Mouse (Mus musculus) hindbrain, embryonic 14.5 days (tissue): ENCODE measurements around the gene Krt7. TPM values are rescaled to one million over a fixed set of nuclear protein-coding genes. Genes with fewer than 3 reads are reported as not detected.

Experiments
- ATAC-seq: fragments of 200-750 bp; cut with Nextera tagmentation; 2 replicates; pipeline ENCODE4 v1.8.0; 2017; ENCODE audit warnings: moderate number of reproducible peaks, mild to moderate bottlenecking, moderate TSS enrichment, moderate library complexity; ENCODE audit not compliant: low FRiP score
- DNase-seq: peaks from one replicate; pipeline ENCODE4 v3.0.0-alpha.2; 2015; ENCODE audit warnings: low spot score
- H3K27ac ChIP-seq: fragments of 300-500 bp; sonication (generic); 2 replicates; pipeline ENCODE4 v1.5.1; 2014; ENCODE audit warnings: mild to moderate bottlenecking, moderate library complexity
- H3K27me3 ChIP-seq: fragments of 300-500 bp; sonication (generic); 2 replicates; pipeline ENCODE4 v1.6.1; 2014; ENCODE audit warnings: mild to moderate bottlenecking, low read length, mixed read lengths; ENCODE audit not compliant: control insufficient read depth, insufficient read depth
- H3K36me3 ChIP-seq: fragments of 300-500 bp; sonication (generic); replicated peaks from 2 replicates; pipeline ENCODE4 v1.6.1; 2014; ENCODE audit not compliant: control insufficient read depth, insufficient read depth
- H3K4me1 ChIP-seq: fragments of 300-500 bp; sonication (generic); replicated peaks from 2 replicates; pipeline ENCODE4 v1.6.1; 2014; ENCODE audit warnings: antibody characterized with exemption, low read length, mixed read lengths; ENCODE audit not compliant: control insufficient read depth, insufficient read depth
- H3K4me2 ChIP-seq: fragments of 300-500 bp; sonication (generic); replicated peaks from 2 replicates; pipeline ENCODE4 v1.6.1; 2014; ENCODE audit warnings: mild to moderate bottlenecking, moderate library complexity
- H3K4me3 ChIP-seq: fragments of 300-500 bp; sonication (generic); replicated peaks from 2 replicates; pipeline ENCODE4 v1.5.1; 2014; ENCODE audit warnings: mild to moderate bottlenecking, low read length
- H3K9ac ChIP-seq: fragments of 300-500 bp; sonication (generic); 2 replicates; pipeline ENCODE4 v1.6.1; 2014
- H3K9me3 ChIP-seq: fragments of 300-500 bp; sonication (generic); 2 replicates; pipeline ENCODE4 v1.6.1; 2016; ENCODE audit warnings: low read length; ENCODE audit not compliant: control insufficient read depth
- WGBS: fragments of 180-500 bp; shearing (Covaris S2); extraction: QIAGEN DNeasy Blood & Tissue Kit; methylation state at CpG from one replicate; pipeline ENCODE4 v1.1.7; 2014; 5-methylcytosine and 5-hydroxymethylcytosine counted together
- polyA plus RNA-seq: library from polyadenylated mRNA; unstranded; fragments of >200 nt; fragmentation: Nextera tagmentation; extraction: Ambion mirVana; gene quantifications from 2 replicates; pipeline ENCODE4 v1.2.1, GENCODE M21; 2014

Gene Krt7
- polyA plus RNA-seq, 1 experiment from 2014 or later, result 1.5 TPM

- DNase-seq (no peak), ATAC-seq (no peak)
- Histone ChIP-seq H3K9ac (no peak overlapping the region), H3K36me3 (no peaks in the 10 kb centered on the region), H3K4me2 (no peak overlapping the region), H3K27ac (no peak overlapping the region), H3K27me3 (no peaks in the 10 kb centered on the region), H3K4me1 (no peaks in the 10 kb centered on the region), H3K9me3 (no peaks in the 10 kb centered on the region), H3K4me3 (no peak overlapping the region)
- WGBS, result 83% methylated on average over 5 of the region's 5 CpGs
Measured at GRCm38 (mm10) chr15:101392251-101392650, 18.6 kb upstream of the Krt7 start.

GRCm38 (mm10) chr15:101394908-101395307 lies 15.9 kb upstream of the Krt7 start:
- no peaks in the 10 kb centered on the region for H3K4me1 ChIP-seq
- no peak overlapping the region for H3K4me2 ChIP-seq
- DNase-seq, result no peak
- no peaks in the 10 kb centered on the region for H3K36me3 ChIP-seq
- H3K27ac ChIP-seq, result no peak overlapping the region
- no peaks in the 10 kb centered on the region for H3K27me3 ChIP-seq
- no peak overlapping the region for H3K9ac ChIP-seq
- no peak overlapping the region for H3K4me3 ChIP-seq
- 64% methylated on average over 7 of the region's 7 CpGs for WGBS
- no peak for ATAC-seq
- H3K9me3 ChIP-seq, result no peaks in the 10 kb centered on the region

- 72% methylated on average over 7 of the region's 7 CpGs for WGBS
- ATAC-seq, result no peak
- no peaks in the 10 kb centered on the region for H3K27me3 ChIP-seq
Measured at GRCm38 (mm10) chr15:101396466-101396865, 14.4 kb upstream of the Krt7 start.

GRCm38 (mm10) chr15:101396921-101397320 lies 13.9 kb upstream of the Krt7 start:
- no peak for DNase-seq
- Histone ChIP-seq H3K9me3 (no peaks in the 10 kb centered on the region), H3K4me2 (no peak overlapping the region), H3K9ac (no peak overlapping the region), H3K4me3 (no peak overlapping the region), H3K27ac (no peak overlapping the region), H3K36me3 (no peaks in the 10 kb centered on the region), H3K4me1 (no peaks in the 10 kb centered on the region), H3K27me3 (no peaks in the 10 kb centered on the region)
- ATAC-seq, result no peak
- 80% methylated on average over 3 of the region's 3 CpGs for WGBS

More at GRCm38 (mm10) chr15:101396466-101396865, 14.4 kb upstream of the Krt7 start:
- H3K4me1 ChIP-seq, result no peaks in the 10 kb centered on the region
- H3K36me3 ChIP-seq, result no peaks in the 10 kb centered on the region
- H3K9me3 ChIP-seq, result no peaks in the 10 kb centered on the region
- H3K4me2 ChIP-seq, result no peak overlapping the region
- H3K27ac ChIP-seq, result no peak overlapping the region
- no peak overlapping the region for H3K4me3 ChIP-seq
- no peak for DNase-seq
- H3K9ac ChIP-seq, result no peak overlapping the region

- no peak for DNase-seq
- H3K9me3 ChIP-seq, result no peaks in the 10 kb centered on the region
- WGBS, result 94% methylated on average over 2 of the region's 2 CpGs
- H3K4me3 ChIP-seq, result no peak overlapping the region
- no peak overlapping the region for H3K9ac ChIP-seq
- no peaks in the 10 kb centered on the region for H3K4me1 ChIP-seq
- H3K27ac ChIP-seq, result no peak overlapping the region
- H3K36me3 ChIP-seq, result no peaks in the 10 kb centered on the region
- no peak for ATAC-seq
- no peak overlapping the region for H3K4me2 ChIP-seq
- H3K27me3 ChIP-seq, result no peaks in the 10 kb centered on the region
Measured at GRCm38 (mm10) chr15:101397683-101398082, 13.2 kb upstream of the Krt7 start.

GRCm38 (mm10) chr15:101398269-101398668 lies 12.6 kb upstream of the Krt7 start:
- Histone ChIP-seq H3K4me1 (no peaks in the 10 kb centered on the region), H3K4me3 (no peak overlapping the region), H3K27me3 (no peaks in the 10 kb centered on the region), H3K36me3 (no peaks in the 10 kb centered on the region), H3K9ac (no peak overlapping the region), H3K9me3 (no peaks in the 10 kb centered on the region), H3K27ac (no peak overlapping the region), H3K4me2 (no peak overlapping the region)
- no peak for ATAC-seq
- no peak for DNase-seq
- 85% methylated on average over 8 of the region's 8 CpGs for WGBS

- peaks cover 8% of the 10 kb centered on the region; the same call in 1 of the 2 replicates for H3K27me3 ChIP-seq
- H3K9ac ChIP-seq, result no peak overlapping the region
- no peak overlapping the region for H3K27ac ChIP-seq
- WGBS, result 26% methylated on average over 31 of the region's 31 CpGs
- ATAC-seq (no peak), DNase-seq (no peak)
- H3K36me3 ChIP-seq, result no peaks in the 10 kb centered on the region
- H3K4me2 ChIP-seq, result no peak overlapping the region
- no peaks in the 10 kb centered on the region for H3K9me3 ChIP-seq
- H3K4me3 ChIP-seq, result no peak overlapping the region
- H3K4me1 ChIP-seq, result no peaks in the 10 kb centered on the region
Measured at GRCm38 (mm10) chr15:101412188-101412587, 1.3 kb downstream of the Krt7 start.

- H3K27me3 ChIP-seq, result peaks cover 8% of the 10 kb centered on the region; the same call in 1 of the 2 replicates
- no peak overlapping the region for H3K9ac ChIP-seq
- H3K4me2 ChIP-seq, result no peak overlapping the region
- ATAC-seq, result no peak
- no peak for DNase-seq
- no peak overlapping the region for H3K4me3 ChIP-seq
- H3K9me3 ChIP-seq, result no peaks in the 10 kb centered on the region
- no peaks in the 10 kb centered on the region for H3K4me1 ChIP-seq
- H3K27ac ChIP-seq, result no peak overlapping the region
- H3K36me3 ChIP-seq, result no peaks in the 10 kb centered on the region
- WGBS, result 64% methylated on average over 7 of the region's 7 CpGs
Measured at GRCm38 (mm10) chr15:101413916-101414635, 3.2 kb downstream of the Krt7 start.

- Histone ChIP-seq H3K4me1 (no peaks in the 10 kb centered on the region), H3K9ac (no peak overlapping the region), H3K27me3 (peaks cover 8% of the 10 kb centered on the region; the same call in 1 of the 2 replicates), H3K4me2 (no peak overlapping the region), H3K9me3 (no peaks in the 10 kb centered on the region), H3K27ac (no peak overlapping the region), H3K36me3 (no peaks in the 10 kb centered on the region), H3K4me3 (no peak overlapping the region)
- ATAC-seq, result no peak
- DNase-seq, result no peak
- WGBS, result 51% methylated on average over 11 of the region's 11 CpGs
Measured at GRCm38 (mm10) chr15:101414807-101415565, 4.1 kb downstream of the Krt7 start.
